Comparison of ENCODE assay signal across 8 mouse cellular contexts in genomic region chr1:168230134-168230533, GRCm38 (mm10).
A peak's percentile ranks its signal among the peaks of the same experiment; 100 is the strongest.
DNase-seq lines count a peak whose midpoint lies in the region; ATAC-seq and TF ChIP-seq lines count a peak whose summit lies in the region.

No protein-coding gene starts in this region.

- no peak overlapping the region for H3K4me2 ChIP-seq in heart, embryonic 16.5 days (ENCODE audit: low read depth, low read length)
- H3K4me2 ChIP-seq in embryonic facial prominence, embryonic 14.5 days (ENCODE audit: low read depth, low read length) = 0 out of 2 replicates have a peak overlapping the region, but pooled peaks have one; percentile 8

- H3K79me2 ChIP-seq in C2C12 (ENCODE audit: control insufficient read depth, insufficient read depth) = peaks cover 49% of the 10 kb centered on the region

- H3ac ChIP-seq in C2C12 (ENCODE audit: control insufficient read depth, insufficient read length, low read depth) = no peak overlapping the region

- no peak overlapping the region for H3K4me3 ChIP-seq in heart, embryonic 16.5 days (ENCODE audit: low read length)
- no peak overlapping the region for H3K4me3 ChIP-seq in C2C12 (ENCODE audit: insufficient read depth, poor library complexity, severe bottlenecking)
- no peak overlapping the region for H3K4me3 ChIP-seq in embryonic facial prominence, embryonic 14.5 days (ENCODE audit: low read depth, low read length)

- H3K36me3 ChIP-seq in heart, embryonic 16.5 days (ENCODE audit: control insufficient read depth, insufficient read depth) = no peaks in the 10 kb centered on the region
- no peaks in the 10 kb centered on the region for H3K36me3 ChIP-seq in C2C12 (ENCODE audit: control insufficient read depth, insufficient read depth)
- no peaks in the 10 kb centered on the region for H3K36me3 ChIP-seq in embryonic facial prominence, embryonic 14.5 days (ENCODE audit: control insufficient read depth, insufficient read depth, low read length)

- peak overlapping the region; percentile 48 for H3K27ac ChIP-seq in heart, embryonic 16.5 days (ENCODE audit: low read length)
- H3K27ac ChIP-seq in embryonic facial prominence, embryonic 14.5 days (replicated peaks; ENCODE audit: low read depth, low read length) = peak overlapping the region; percentile 69

- TF ChIP-seq CTCF in C2C12 (IDR thresholded peaks at IDR 0.05; ENCODE audit: control insufficient read depth, insufficient read depth, insufficient read length) = no peak

- no peak for ATAC-seq in heart, embryonic 16.5 days (replicated peaks; ENCODE audit: extremely low read depth, insufficient read depth, low FRiP score)
- peak; percentile 60 for ATAC-seq in embryonic facial prominence, embryonic 14.5 days (ENCODE audit: low read depth)
- no peak for ATAC-seq in megakaryocyte progenitor cell, adult 5-6 weeks (replicated peaks; ENCODE audit: poor library complexity)

- H3K79me3 ChIP-seq in C2C12 (ENCODE audit: low read depth) = peaks cover 26% of the 10 kb centered on the region

- no peak overlapping the region for H3K9ac ChIP-seq in heart, embryonic 16.5 days (ENCODE audit: low read length)
- H3K9ac ChIP-seq in embryonic facial prominence, embryonic 14.5 days (ENCODE audit: low read depth, low read length) = no peak overlapping the region

- no peaks in the 10 kb centered on the region for H3K9me3 ChIP-seq in heart, embryonic 16.5 days (replicated peaks; ENCODE audit: control insufficient read depth, low read length)
- no peaks in the 10 kb centered on the region for H3K9me3 ChIP-seq in embryonic facial prominence, embryonic 14.5 days (ENCODE audit: control insufficient read depth, low read length)

- intact Hi-C loops in heart, postnatal 25 days (cut with DNase I) = no loop called here

- WGBS in heart, embryonic 16.5 days = 34% methylated on average over 4 of the region's 4 CpGs
- 12% methylated on average over 3 of the region's 4 CpGs for WGBS in embryonic facial prominence, embryonic 14.5 days

- no peak for DNase-seq in heart, postnatal 25 days (ENCODE audit: low spot score)
- DNase-seq in embryonic facial prominence, embryonic 14.5 days (ENCODE audit: low spot score) = peak; percentile 82
- peak; percentile 47 for DNase-seq in kidney, postnatal 14 days
- no peak for DNase-seq in layer of hippocampus, adult 11-12 months (ENCODE audit: low spot score)
- no peak for DNase-seq in frontal cortex, postnatal 14 days (ENCODE audit: low spot score in 2 of 2)

- H3K27me3 ChIP-seq in heart, embryonic 16.5 days (ENCODE audit: control insufficient read depth, insufficient read depth, low read length) = no peaks in the 10 kb centered on the region
- H3K27me3 ChIP-seq in C2C12 (ENCODE audit: control insufficient read depth, insufficient read depth, insufficient read length) = no peaks in the 10 kb centered on the region
- H3K27me3 ChIP-seq in embryonic facial prominence, embryonic 14.5 days (replicated peaks; ENCODE audit: control insufficient read depth, insufficient read depth, low read length) = no peaks in the 10 kb centered on the region

- H3K4me1 ChIP-seq in heart, embryonic 16.5 days (ENCODE audit: control insufficient read depth, insufficient read depth, low read length) = peaks cover 44% of the 10 kb centered on the region
- peaks cover 49% of the 10 kb centered on the region for H3K4me1 ChIP-seq in embryonic facial prominence, embryonic 14.5 days (ENCODE audit: control insufficient read depth, insufficient read depth, low read length)

TF ChIP-seq in C2C12, 6 proteins besides CTCF, POLR2A, EP300 and RAD21:
- TF ChIP-seq MYOD1 (IDR thresholded peaks at IDR 0.05; ENCODE audit: control insufficient read depth, insufficient read length, low read depth) (no peak), USF1 (IDR thresholded peaks at IDR 0.05; ENCODE audit: low read depth) (peak; percentile 84), FOSL1 (IDR thresholded peaks at IDR 0.05; ENCODE audit: insufficient read depth, low read length, poor library complexity, severe bottlenecking) (no peak), MYOG (IDR thresholded peaks at IDR 0.05; ENCODE audit: control insufficient read depth, extremely low read depth, insufficient read length) (no peak), MAX (IDR thresholded peaks at IDR 0.05) (peak; percentile 47), CEBPB (IDR thresholded peaks at IDR 0.05; ENCODE audit: low read depth) (no peak)

Comparison
In these comparisons a context has a peak if more than half of its experiments do, and no peak if none do; other contexts are left out.
1. DNase-seq: peak in embryonic facial prominence, embryonic 14.5 days (single experiment) and kidney, postnatal 14 days (single experiment); none in heart, postnatal 25 days (single experiment), layer of hippocampus, adult 11-12 months (single experiment) and frontal cortex, postnatal 14 days (0 of 2).